Mouse (Mus musculus) liver, embryonic 13.5 days (tissue): ENCODE results near the gene Vmn1r60. TPM values are rescaled to one million over a fixed set of nuclear protein-coding genes. Genes with fewer than 3 reads are reported as not detected.
"Not testable (repeated sequence)": the region's sequence is repeated elsewhere in the genome, so short reads cannot be mapped to it uniquely, and the experiment has no call there.

Experiments used
- ATAC-seq: fragments of 200-750 bp; cut with Nextera tagmentation; 2 replicates; pipeline ENCODE4 v1.8.0; 2017; ENCODE audit warnings: low read depth, mild to moderate bottlenecking, moderate number of reproducible peaks, moderate library complexity
- DNase-seq: peaks from one replicate; pipeline ENCODE4 v3.0.0; 2022
- H3K27ac ChIP-seq: fragments of 300-500 bp; sonication (generic); 2 replicates; pipeline ENCODE4 v1.5.1; 2015; ENCODE audit warnings: moderate library complexity, mild to moderate bottlenecking, inconsistent platforms
- H3K27me3 ChIP-seq: fragments of 300-500 bp; sonication (generic); 2 replicates; pipeline ENCODE4 v1.6.1; 2015; ENCODE audit warnings: mild to moderate bottlenecking, inconsistent platforms
- H3K36me3 ChIP-seq: fragments of 300-500 bp; sonication (generic); 2 replicates; pipeline ENCODE4 v1.6.1; 2015; ENCODE audit warnings: mild to moderate bottlenecking, inconsistent platforms
- H3K4me1 ChIP-seq: fragments of 300-500 bp; sonication (generic); replicated peaks from 2 replicates; pipeline ENCODE4 v1.6.1; 2015; ENCODE audit warnings: inconsistent platforms
- H3K4me2 ChIP-seq: fragments of 300-500 bp; sonication (generic); 2 replicates; pipeline ENCODE4 v1.6.1; 2015; ENCODE audit warnings: inconsistent platforms, mild to moderate bottlenecking, moderate library complexity
- H3K4me3 ChIP-seq: fragments of 300-500 bp; sonication (generic); replicated peaks from 2 replicates; pipeline ENCODE4 v1.5.1; 2015; ENCODE audit warnings: mild to moderate bottlenecking, inconsistent platforms
- H3K9ac ChIP-seq: fragments of 300-500 bp; sonication (generic); 2 replicates; pipeline ENCODE4 v1.6.1; 2015; ENCODE audit warnings: mild to moderate bottlenecking, inconsistent platforms
- H3K9me3 ChIP-seq: fragments of 300-500 bp; sonication (generic); replicated peaks from 2 replicates; pipeline ENCODE4 v1.6.1; 2016; ENCODE audit warnings: inconsistent platforms
- WGBS: fragments of 180-500 bp; shearing (Covaris S2); methylation state at CpG from one replicate; pipeline ENCODE4 v1.1.7; 2015; ENCODE audit not compliant: insufficient replicate concordance; 5-methylcytosine and 5-hydroxymethylcytosine counted together
- polyA plus RNA-seq: library from polyadenylated mRNA; unstranded; fragments of >200 nt; fragmentation: Nextera tagmentation; extraction: Ambion mirVana; gene quantifications from 2 replicates; pipeline ENCODE4 v1.2.1, GENCODE M21; 2015

Vmn1r60 gene
- polyA plus RNA-seq, result not detected in 2 replicates

DNA sequence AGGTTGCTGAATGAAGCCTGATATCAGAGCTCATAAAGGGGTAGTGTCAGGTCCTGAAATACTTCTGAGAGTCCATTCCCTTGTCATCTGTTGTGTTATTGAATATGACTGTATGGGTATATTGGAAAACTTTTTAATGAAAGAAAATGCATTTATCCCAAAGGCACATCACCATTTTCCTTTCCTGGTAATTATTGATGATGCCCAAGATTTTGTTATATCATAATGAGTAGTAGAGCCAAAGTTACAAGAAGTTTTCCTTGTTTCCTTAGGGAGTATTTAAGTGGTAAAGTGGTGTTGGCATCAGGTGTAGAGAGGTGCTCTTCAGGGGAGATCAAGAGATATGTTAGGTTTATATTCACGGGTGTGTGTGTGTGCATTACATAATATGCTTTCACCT is at the start of gene Vmn1r60:
Gene Vmn1r60, minus strand, starts transcription at position 101 of the 400 bp plus-strand sequence.
- not testable (repeated sequence) for H3K4me3 ChIP-seq

DNA sequence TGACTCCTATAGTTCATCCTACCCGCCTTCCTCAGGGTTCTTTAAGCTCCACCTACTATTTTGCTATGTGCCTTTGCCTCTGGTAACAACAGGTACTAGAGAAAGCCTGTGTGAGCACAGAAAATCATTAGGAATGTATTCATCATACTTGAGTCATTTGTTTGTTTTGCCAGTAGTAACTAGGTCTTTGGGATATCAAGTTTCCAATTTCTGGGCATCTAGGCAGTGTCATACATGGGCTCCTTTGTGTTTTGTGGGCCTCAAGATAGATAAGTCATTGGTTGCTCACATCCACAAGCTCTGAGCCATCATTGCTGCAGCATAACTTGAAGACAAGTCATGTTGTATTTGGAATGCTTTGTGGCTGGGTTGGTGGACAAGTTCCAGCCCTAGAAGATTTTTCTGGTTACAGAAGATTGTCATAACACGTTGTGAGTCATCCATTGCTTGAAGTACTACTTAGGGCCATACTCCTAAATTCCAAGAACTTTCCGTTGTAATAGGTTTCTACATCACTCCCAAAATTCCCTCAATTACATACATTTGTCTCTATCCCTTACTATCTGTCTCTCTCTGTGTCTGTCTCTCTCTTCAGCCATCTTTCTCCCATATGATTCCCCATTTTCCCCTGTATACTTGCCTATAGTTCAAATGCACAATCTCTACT is 6.2 kb downstream of the Vmn1r60 start:
- not testable (repeated sequence) for ATAC-seq, H3K9me3 ChIP-seq, H3K27ac ChIP-seq, H3K4me2 ChIP-seq, H3K27me3 ChIP-seq, H3K36me3 ChIP-seq, H3K4me3 ChIP-seq, H3K9ac ChIP-seq, DNase-seq, H3K4me1 ChIP-seq
- WGBS, result 38% methylated on average over 3 of the region's 3 CpGs

More for the DNA sequence above, at the start of gene Vmn1r60:
- not testable (repeated sequence) for H3K36me3 ChIP-seq, H3K9ac ChIP-seq, H3K27me3 ChIP-seq, H3K9me3 ChIP-seq, H3K4me1 ChIP-seq, H3K4me2 ChIP-seq, H3K27ac ChIP-seq, ATAC-seq, DNase-seq
- WGBS, result 44% methylated on average over 1 of the region's 1 CpGs

DNA sequence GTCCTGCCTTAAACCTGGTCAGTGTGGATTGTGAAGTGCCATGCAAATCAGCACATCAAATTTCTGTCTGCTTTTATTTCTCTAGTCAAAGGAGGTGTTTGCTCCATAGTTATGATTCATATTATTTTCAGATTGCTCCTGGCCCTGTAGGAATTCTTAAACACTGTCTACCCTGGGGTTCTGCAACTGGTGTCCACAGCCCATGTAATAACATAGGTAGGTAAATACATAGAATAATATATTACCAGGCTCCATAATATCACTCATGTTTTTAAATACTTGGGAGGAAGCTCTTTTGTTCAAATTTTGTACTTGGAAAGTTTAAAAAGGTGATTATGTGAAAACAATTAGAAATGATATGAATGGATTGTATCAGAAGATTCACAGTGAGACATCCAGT is 53.3 kb downstream of the Vmn1r60 start, which contains the start of gene Vmn2r28:
Gene Vmn2r28, minus strand, starts transcription at position 101 of the 400 bp plus-strand sequence.
- not testable (repeated sequence) for H3K4me2 ChIP-seq, H3K27me3 ChIP-seq

More for the DNA sequence above, 53.3 kb downstream of the Vmn1r60 start, which contains the start of gene Vmn2r28:
- ATAC-seq, H3K9me3 ChIP-seq, H3K27ac ChIP-seq, H3K4me3 ChIP-seq, H3K36me3 ChIP-seq, DNase-seq, H3K4me1 ChIP-seq, H3K9ac ChIP-seq: not testable (repeated sequence)

Other genes with a start within 250 kb of the Vmn1r60 start
- not detected in 2 replicates for gene Gm5065, start 196.8 kb downstream of the Vmn1r60 start, polyA plus RNA-seq
- gene Nlrp2, start 196.3 kb downstream of the Vmn1r60 start, polyA plus RNA-seq, result not detected in 2 replicates
- gene Vmn1r58, start 133.9 kb downstream of the Vmn1r60 start, polyA plus RNA-seq, result not detected in 2 replicates
- gene Vmn1r59, start 90.5 kb downstream of the Vmn1r60 start, polyA plus RNA-seq, result not detected in 2 replicates
- not detected in 2 replicates for gene Vmn2r28, start 53.4 kb downstream of the Vmn1r60 start, polyA plus RNA-seq
- gene Vmn1r61, start 66.0 kb upstream of the Vmn1r60 start, polyA plus RNA-seq, result not detected in 2 replicates
- gene Vmn1r62, start 126.3 kb upstream of the Vmn1r60 start, polyA plus RNA-seq, result not detected in 2 replicates